Mouse (Mus musculus) hindbrain, embryonic 13.5 days (tissue): Measurements from ENCODE around the gene Lrrc10. TPM values are rescaled to one million over a fixed set of nuclear protein-coding genes. Genes with fewer than 3 reads are reported as not detected.

Experiments used
- ATAC-seq: fragments of 200-750 bp; cut with Nextera tagmentation; 2 replicates; pipeline ENCODE4 v1.8.0; 2017; ENCODE audit warnings: moderate TSS enrichment; ENCODE audit not compliant: low FRiP score
- H3K27ac ChIP-seq: fragments of 300-500 bp; sonication (generic); 2 replicates; pipeline ENCODE4 v1.5.1; 2015; ENCODE audit warnings: inconsistent platforms, mild to moderate bottlenecking, moderate library complexity
- H3K27me3 ChIP-seq: fragments of 300-500 bp; sonication (generic); 2 replicates; pipeline ENCODE4 v1.6.1; 2015; ENCODE audit warnings: mild to moderate bottlenecking, inconsistent platforms
- H3K36me3 ChIP-seq: fragments of 300-500 bp; sonication (generic); 2 replicates; pipeline ENCODE4 v1.6.1; 2015; ENCODE audit warnings: mild to moderate bottlenecking, inconsistent platforms
- H3K4me1 ChIP-seq: fragments of 300-500 bp; sonication (generic); replicated peaks from 2 replicates; pipeline ENCODE4 v1.6.1; 2015; ENCODE audit warnings: inconsistent platforms
- H3K4me2 ChIP-seq: fragments of 300-500 bp; sonication (generic); 2 replicates; pipeline ENCODE4 v1.6.1; 2015; ENCODE audit warnings: inconsistent platforms, mild to moderate bottlenecking, moderate library complexity
- H3K4me3 ChIP-seq: fragments of 300-500 bp; sonication (generic); 2 replicates; pipeline ENCODE4 v1.5.1; 2015; ENCODE audit warnings: mild to moderate bottlenecking, inconsistent platforms
- H3K9ac ChIP-seq: fragments of 300-500 bp; sonication (generic); 2 replicates; pipeline ENCODE4 v1.6.1; 2015; ENCODE audit warnings: mild to moderate bottlenecking, inconsistent platforms
- H3K9me3 ChIP-seq: fragments of 300-500 bp; sonication (generic); 2 replicates; pipeline ENCODE4 v1.6.1; 2016; ENCODE audit warnings: inconsistent platforms
- WGBS: fragments of 180-500 bp; shearing (Covaris S2); methylation state at CpG from one replicate; pipeline ENCODE4 v1.1.7; 2015; 5-methylcytosine and 5-hydroxymethylcytosine counted together
- polyA plus RNA-seq: library from polyadenylated mRNA; unstranded; fragments of >200 nt; fragmentation: Nextera tagmentation; extraction: Ambion mirVana; gene quantifications from 2 replicates; pipeline ENCODE4 v1.2.1, GENCODE M21; 2015

The Lrrc10 gene
- polyA plus RNA-seq, 1 experiment from 2014 or later = not detected

GRCm38 (mm10) chr10:117094504-117095329, 49.6 kb downstream of the Lrrc10 start:
- Histone ChIP-seq H3K4me3 (no peak overlapping the region), H3K36me3 (no peaks in the 10 kb centered on the region), H3K4me1 (peaks cover 27% of the 10 kb centered on the region), H3K9me3 (no peaks in the 10 kb centered on the region), H3K4me2 (peak overlapping the region; percentile 7; the same call in 1 of the 2 replicates), H3K27me3 (no peaks in the 10 kb centered on the region), H3K27ac (peak overlapping the region; percentile 89), H3K9ac (peak overlapping the region; percentile 43; the same call in 1 of the 2 replicates)
- 25% methylated on average over 15 of the region's 15 CpGs for WGBS
- ATAC-seq = peak; percentile 95

DNA sequence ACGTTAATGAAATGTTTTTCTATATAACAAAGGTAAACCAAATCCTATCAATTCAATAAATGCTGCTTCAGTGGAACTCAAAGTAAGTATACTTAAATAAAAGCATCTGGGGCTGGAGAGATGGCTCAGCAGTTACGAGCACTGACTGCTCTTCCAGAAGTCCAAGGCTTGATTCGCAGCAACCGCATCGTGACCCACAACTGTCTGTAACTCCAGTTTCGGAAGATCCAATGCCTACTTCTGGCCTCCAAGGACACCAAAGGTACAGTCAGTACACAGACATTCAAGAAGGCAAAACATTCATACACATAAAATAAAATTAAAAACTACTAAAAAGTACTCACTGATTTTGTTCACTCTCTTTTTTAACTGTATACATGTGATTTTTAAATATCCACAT, 51.0 kb downstream of the Lrrc10 start:
- Histone ChIP-seq H3K9ac (no peak overlapping the region), H3K4me2 (no peak overlapping the region), H3K9me3 (no peaks in the 10 kb centered on the region), H3K27me3 (no peaks in the 10 kb centered on the region), H3K4me3 (no peak overlapping the region), H3K27ac (peak overlapping the region; percentile 66; the same call in 1 of the 2 replicates), H3K4me1 (peaks cover 27% of the 10 kb centered on the region), H3K36me3 (no peaks in the 10 kb centered on the region)
- no peak for ATAC-seq
- 89% methylated on average over 6 of the region's 6 CpGs for WGBS

Other genes starting within 250 kb of the Lrrc10 start
- gene Myrfl, start 148.4 kb upstream of the Lrrc10 start, polyA plus RNA-seq = 0.05 and 0.19 TPM in 2 replicates
- gene Rab3ip, start 94.6 kb upstream of the Lrrc10 start, polyA plus RNA-seq = 46.1 and 49.7 TPM in 2 replicates
- gene Gm10271, start 72.7 kb upstream of the Lrrc10 start, polyA plus RNA-seq = not detected in 2 replicates
- 0.08 and 0.14 TPM in 2 replicates for gene Best3, start 59.0 kb upstream of the Lrrc10 start, polyA plus RNA-seq
- gene Cct2, start 18.5 kb downstream of the Lrrc10 start, polyA plus RNA-seq = 276 and 284 TPM in 2 replicates
- 18.6 and 20.5 TPM in 2 replicates for gene Frs2, start 103.2 kb downstream of the Lrrc10 start, polyA plus RNA-seq
- gene Yeats4, start 179.2 kb downstream of the Lrrc10 start, polyA plus RNA-seq = 126 and 127 TPM in 2 replicates
- gene 9530003J23Rik, start 193.4 kb downstream of the Lrrc10 start, polyA plus RNA-seq = 0.16 TPM in 1 of 2 replicates, not detected in the other
- 25.9 and 29.3 TPM in 2 replicates for gene Lyz2, start 237.0 kb downstream of the Lrrc10 start, polyA plus RNA-seq
- gene Lyz1, start 247.5 kb downstream of the Lrrc10 start, polyA plus RNA-seq = not detected in 2 replicates